Mouse (Mus musculus): ENCODE measurements at regions not wholly inside any gene's neighbourhood (a gene's known extent, or its start where the extent isn't known, plus 50 kb on each side); places are given as distances from the start of the nearest gene placed in this dataset.

GRCm38 (mm10) chrX:77433811-77434192, 77.0 kb upstream of the Tbl1x start:
- DNase-seq: no peak

DNA sequence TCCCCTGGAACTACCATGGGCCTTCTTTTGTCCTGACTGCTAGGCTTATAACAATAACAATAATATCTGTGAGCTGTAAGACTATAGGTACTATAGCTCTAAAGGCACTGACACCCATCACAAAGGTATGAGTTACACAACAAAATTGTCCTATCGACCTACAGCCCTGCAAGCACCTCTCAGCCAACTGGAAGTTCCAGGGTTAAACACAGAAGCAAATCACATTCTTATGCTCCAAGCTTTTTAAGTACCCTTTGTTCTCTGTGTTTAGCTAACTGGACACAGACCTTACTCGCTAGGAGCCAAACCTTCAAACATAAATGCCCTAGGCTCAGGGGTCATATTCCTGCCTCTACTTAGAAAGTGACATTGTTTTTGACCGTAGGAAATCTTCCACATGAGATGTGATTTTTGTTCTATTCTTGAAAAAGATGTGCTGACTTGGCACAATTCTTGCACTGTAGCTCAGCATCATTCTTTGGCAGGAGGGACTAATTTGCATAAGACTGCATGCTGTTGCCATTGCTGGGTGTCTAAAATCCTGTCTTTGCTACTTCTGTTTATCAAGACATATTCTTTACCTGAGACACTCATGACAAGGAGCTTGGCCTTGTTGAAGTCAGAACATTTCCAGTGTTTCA, 66.8 kb upstream of the Tbl1x start:
- DNase-seq: no peak

GRCm38 (mm10) chrX:77446755-77447154, 64.1 kb upstream of the Tbl1x start:
- no peak for DNase-seq

GRCm38 (mm10) chrX:77451977-77452675, 58.7 kb upstream of the Tbl1x start:
- DNase-seq: no peak

Measured in gastrocnemius, postnatal 25 days (tissue).